Mouse (Mus musculus) brain, embryonic 14.5 days (tissue): ENCODE data around the gene Lrrc74a.

ENCODE experiments used
- CTCF ChIP-seq: fragments of 200-500 bp; IDR thresholded peaks from 2 replicates; pipeline ENCODE4 v1.5.1; 2012; ENCODE audit warnings: inconsistent platforms, mild to moderate bottlenecking, moderate library complexity, borderline replicate concordance; ENCODE audit not compliant: insufficient read depth, insufficient read length; ENCODE audit errors: extremely low read depth
- POLR2A ChIP-seq: fragments of 200-500 bp; IDR thresholded peaks from 2 replicates; pipeline ENCODE4 v1.6.1; 2012; ENCODE audit warnings: mild to moderate bottlenecking, inconsistent platforms, borderline replicate concordance; ENCODE audit not compliant: poor library complexity, insufficient read depth, insufficient read length, severe bottlenecking; ENCODE audit errors: extremely low read depth

DNA sequence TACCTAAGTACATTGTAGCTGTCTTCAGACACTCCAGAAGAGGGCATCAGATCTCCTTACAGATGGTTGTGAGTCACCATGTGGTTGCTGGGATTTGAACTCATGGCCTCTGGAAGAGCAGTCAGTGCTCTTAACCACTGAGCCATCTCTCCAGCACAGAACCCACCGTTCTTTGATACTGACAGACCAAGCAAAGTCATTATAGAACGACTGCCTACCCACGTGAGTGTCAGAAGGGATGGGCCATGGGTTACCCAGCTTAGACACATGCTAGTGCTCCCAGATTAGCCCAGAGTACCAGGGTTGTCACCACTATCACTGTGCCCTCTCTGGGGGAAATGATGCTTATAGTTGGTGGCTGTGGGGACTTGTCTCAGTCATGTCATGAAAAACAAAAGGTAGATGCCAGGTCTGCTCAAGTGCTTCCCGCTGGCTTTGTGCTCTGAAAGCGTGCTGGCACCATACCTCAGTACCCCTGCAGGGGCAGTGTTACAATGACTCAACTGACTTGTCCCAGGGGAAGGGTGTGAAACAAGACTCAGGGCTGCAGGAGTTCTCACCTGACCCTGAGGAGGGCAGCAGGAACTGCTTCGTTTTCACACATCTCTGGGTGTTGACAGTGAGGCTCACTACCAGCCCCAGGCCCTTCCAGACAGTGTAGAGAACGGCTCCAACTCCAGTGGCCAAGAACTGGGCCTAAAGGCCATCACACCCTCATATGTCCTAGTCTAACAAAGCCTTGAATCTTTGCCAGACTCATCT, 61.1 kb downstream of the Lrrc74a start:
- TF ChIP-seq POLR2A (no peak), CTCF (no peak)
